Mouse (Mus musculus): ENCODE measurements around the gene Terb2.
"Not testable (repeated sequence)": the region's sequence is repeated elsewhere in the genome, so short reads cannot be mapped to it uniquely, and the experiment has no call there.

The Terb2 gene

DNA sequence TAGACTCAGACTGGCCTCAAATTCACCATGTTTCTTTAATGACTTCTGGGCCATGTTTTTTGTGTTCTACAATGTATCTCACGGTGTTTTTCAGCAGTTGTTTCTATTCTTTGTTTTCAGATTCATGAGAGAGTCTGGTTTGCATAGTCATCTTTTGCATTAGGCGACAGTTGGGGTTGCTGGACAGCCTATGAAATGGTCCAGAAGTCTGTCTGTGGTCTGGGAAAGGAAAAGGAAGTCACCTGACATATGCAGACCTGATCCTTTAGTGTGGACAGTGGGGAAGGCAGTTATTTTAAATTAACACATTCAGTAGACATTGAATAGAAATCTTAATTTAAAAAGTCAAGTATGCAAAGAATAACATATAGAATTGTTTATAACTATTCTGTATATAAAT, 23.5 kb upstream of the Terb2 start:
- no peak for DNase-seq

DNA sequence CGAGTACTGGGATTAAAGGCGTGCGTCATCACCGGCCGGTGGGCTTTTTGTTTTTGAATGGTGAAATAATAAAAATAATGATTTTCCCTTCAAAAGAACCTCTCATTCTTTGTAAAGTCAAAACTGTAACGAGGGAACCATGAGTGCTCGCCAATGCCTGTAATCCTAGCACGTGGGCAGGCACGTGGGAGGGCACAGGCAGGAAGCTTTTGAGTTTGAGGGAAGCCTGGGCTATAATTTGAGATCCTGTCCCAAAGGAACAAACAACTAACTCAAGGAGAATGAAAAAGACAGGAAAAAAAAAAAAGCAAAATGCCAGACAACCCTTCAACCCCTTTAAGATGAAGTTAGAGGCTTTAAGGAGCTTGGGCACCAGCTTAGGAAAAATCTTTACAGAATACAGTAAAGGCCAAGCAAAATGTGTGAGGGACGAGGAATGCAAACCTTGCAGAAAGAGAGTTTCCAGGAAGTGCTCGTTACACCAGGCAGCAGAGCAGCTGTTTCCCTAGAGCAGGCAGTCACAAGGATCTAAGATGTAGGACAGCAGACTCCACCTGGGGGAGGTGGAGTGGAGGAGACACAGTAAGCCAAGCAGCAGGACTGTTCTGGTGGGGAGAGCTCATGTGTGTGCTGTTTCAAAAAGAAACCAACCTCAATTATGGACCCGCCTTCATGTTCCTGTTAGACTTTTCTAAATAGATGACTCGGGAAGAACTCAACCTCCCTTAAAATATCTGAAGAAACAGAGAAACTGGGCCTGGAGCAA, 22.5 kb upstream of the Terb2 start:
- DNase-seq: no peak

DNA sequence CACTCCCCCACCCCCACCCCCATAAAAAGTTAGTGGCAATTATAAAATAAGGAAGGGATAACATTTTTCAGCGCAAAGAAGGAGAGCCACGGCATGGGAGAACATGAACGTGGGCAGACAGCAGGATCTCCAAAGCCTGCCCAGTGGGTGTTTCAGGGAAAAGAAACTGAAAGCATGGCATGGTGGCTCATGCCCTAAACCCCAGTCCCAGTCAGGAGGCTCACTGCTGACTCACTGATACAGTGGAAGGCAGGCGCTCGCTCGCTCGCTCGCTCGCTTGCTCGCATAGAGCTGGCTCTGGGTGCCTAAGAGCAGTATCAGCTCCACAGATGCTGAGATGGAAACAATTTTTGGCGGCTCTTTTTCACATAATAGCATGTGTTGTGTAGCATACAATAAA, 21.8 kb upstream of the Terb2 start:
- DNase-seq: no peak

DNA sequence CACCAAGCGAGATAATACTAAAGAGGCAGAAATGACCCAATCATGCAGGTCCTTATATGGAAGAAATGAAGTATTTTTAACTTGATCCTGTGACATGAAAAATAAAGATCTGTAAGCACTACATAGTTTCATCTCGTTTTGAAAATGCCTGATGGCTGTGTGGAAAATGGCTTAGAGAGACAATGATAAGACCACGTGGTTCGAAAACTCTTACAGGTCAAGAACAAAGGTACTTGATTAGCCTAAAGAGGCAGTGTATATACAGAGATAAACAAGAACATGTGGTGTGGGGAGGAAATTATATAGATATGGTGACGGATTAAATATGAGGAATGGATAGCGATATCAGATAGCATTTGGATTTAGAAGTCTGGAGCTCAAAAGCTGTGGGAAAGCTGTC, 14.8 kb upstream of the Terb2 start:
- DNase-seq: no peak

DNA sequence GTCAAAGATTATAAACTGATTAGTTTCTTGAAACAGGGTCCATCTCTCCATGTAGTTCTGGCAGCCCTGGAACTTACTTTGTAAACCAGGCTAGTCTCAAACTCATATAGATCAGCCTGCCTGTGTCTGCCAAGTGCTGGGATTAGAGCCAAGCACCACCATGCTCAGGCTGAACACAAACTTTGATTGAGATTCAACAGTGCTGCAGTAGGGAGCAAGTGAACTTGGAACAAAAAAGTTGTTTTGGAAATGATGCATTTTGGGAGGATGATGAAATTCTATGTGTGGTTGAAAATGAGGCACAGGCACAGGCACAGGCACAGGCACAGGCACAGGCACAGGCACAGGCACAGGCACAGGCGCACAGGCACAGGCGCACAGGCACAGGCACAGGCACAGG, 13.9 kb upstream of the Terb2 start:
- DNase-seq: no peak

DNA sequence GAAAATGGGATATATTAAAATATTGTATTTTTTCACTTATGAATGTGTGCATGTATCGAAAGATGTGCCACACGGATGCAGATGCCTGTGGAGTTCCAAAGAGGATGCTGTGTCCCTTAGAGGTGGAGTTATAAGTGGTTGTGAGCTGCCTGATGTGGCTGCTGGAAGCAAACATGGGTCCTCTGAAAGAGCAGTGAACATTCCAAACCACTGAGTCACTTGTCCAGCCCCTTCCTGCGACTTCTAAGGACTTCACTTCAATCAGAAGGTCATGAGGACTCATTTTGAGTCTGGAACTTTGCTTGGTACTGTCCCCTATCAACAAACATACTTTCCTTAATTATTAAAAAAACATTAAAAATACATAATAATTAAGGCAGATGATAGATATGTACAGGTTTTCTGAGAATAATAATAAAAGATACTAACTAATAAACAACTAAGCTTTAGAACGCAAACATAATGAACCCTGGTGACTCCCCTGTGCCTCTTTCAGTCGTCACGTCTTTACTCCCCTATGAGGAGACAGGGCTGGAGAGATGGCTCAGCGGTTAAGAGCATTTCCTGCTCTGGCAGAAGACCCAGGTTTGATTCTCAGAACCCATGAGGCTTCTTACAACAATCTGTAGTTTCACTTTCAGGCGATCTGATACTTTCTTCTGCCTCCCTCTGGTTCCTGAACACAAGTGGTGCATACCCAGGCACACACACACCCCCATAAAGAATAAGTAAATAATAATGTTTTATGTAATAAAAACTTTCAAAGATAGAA, 5.8 kb upstream of the Terb2 start:
- DNase-seq: no peak

DNA sequence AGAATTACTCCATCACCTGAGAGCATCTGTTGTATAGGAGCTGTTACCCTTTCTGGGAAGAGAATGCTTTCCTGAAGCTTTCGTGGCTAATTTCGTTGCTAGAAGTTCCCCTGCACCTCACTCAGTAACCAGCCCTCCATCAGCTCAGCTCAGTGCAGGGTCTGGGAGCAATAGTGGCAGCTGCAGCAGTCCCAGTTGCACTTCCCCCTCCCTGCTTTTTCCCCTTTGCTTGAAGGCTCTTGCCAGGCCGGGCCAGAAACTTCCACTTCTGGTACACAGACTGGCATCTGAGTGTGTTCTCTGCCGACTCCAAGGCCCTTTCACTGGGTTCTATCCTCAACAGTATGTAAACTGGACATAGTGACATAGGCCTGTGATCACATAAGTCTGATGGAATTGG, 986 bp upstream of the Terb2 start:
- no peak for DNase-seq

DNA sequence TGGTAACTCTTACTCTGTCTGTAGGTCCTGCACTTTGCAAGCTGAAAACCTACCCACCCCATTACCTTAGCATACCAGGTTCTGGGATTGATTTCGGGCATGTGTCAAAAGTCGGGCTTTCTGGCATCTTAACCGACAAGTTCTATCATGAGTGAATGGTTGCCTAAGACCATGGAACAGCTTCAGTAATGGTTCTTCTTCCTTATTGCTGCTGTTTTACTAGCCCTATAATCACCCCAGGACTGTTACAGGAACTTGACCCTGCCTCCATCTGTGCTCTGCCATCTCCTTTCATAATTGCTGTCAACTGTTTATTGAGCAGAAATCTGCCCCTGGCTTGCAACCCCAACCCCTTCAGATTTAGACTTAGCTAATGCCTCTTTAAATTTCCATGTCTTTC, 679 bp downstream of the Terb2 start:
- DNase-seq: no peak

DNA sequence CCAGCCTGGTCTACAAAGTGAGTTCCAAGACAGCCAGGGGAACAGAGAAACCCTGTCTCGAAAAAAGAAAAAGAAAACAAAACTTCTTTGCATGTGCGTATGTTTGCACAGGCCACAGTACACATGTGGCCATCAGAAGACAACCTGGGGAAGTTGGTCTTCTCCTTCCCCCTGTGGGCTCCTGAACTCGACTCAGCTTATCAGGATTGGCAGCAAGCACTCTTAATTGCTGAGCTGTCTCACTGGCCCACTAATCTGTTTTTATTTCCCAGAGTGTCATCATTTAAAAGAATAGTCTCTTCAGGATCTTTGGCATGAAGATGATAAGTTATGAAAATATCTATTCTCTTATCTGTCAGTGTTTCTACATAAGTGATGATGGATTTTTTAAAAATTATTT, 5.8 kb downstream of the Terb2 start:
- DNase-seq: no peak

DNA sequence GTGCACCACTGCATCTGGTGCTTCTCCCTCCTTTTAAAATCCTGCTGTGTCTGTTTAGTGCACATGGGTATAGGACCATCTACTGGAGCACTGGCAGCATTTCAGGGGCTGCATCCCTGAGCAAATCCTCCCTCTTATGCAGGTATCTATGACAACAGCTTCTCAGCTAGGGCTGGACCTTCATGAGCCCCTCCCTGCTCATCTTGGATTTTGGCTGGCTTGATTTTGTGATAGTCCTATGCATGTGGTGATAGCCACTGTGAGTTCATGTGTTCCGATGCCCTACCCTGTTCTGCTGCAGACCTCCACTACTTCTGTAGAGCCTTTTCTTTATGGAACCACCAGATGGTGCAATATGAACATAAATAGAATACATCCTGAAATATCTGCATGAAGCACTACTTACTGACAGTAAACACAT, 8.4 kb downstream of the Terb2 start:
- no peak for DNase-seq

DNA sequence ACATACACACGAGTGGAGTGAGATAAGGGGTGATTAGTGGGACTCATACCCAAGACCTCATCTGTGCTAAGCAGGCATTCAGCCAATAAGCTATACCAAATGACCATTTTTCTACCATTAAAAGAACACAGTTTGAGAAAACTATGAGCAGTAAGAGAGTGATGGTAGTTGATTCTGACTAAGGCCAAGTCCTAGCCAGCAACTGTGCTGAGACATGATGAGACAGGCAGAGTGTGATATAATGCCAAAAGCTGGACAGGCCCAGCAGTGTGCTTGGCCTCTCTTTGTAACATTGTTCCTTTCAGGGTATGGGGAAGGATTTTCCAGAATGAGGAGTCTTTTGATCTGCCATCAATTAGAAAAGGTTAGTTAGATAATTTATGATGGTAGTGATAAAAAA, 15.4 kb downstream of the Terb2 start:
- DNase-seq: no peak

DNA sequence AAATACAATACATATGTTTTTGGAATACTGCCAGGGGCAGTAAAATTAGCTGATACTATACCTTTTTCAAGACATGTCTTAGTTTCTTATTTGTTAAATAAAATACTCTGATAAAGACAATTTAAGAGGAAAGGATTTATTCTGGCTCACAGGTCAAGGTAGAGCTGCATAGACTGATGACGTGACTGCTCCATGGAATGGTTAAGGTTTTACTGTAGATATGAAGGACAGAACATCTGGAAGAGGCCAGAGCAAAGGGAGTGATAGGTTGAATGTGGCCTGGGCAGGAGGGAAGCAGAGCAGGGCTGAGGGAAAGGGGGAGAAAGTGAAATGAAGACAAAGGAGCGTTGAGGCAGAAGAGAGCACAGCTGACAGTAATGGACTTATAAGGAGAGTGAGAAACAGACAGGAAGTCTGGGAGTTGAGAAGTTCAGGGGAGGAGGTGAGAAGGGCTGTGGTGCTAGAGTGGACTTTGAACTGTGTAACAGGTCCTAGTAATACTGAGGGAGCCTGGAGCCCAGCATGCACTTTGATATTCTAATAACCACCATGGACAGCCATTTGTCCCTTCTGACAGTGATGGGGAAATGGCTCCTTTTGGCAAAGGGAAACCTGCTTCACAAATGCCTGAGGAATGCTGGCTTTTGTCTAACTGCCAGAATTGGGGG, 20.5 kb downstream of the Terb2 start:
- DNase-seq: no peak

DNA sequence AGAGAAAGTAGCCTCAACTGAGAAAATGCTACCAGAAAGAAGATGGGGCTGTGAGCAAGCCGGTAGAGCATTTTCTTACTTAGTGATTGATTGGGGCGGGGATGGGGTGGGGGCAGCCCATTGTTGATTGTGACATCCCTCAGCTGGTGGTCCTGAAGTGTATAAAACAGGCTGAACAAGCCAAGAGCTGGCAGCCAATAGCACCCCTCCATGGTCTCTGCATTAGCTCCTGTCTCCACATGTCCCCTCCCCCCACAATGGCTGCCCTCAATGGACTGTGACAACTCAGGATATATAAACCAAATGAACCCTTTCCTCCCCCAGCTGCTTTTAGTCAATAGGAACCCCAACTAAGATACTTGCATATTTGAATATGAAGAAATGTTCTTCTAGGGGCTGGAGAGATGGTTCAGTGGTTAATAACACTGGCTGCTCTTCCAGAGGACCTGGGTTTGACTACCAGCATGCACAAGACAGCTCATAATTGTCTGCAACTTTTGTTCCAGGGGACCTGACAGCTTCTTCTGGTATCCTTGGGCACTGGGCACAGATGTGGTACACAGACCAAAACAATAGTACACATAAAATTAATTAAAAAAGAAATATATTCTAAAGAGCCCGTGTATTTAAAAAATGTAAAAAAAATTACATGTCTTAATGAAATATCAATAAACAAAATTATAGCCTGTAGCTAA, 24.6 kb downstream of the Terb2 start:
- no peak for DNase-seq

DNA sequence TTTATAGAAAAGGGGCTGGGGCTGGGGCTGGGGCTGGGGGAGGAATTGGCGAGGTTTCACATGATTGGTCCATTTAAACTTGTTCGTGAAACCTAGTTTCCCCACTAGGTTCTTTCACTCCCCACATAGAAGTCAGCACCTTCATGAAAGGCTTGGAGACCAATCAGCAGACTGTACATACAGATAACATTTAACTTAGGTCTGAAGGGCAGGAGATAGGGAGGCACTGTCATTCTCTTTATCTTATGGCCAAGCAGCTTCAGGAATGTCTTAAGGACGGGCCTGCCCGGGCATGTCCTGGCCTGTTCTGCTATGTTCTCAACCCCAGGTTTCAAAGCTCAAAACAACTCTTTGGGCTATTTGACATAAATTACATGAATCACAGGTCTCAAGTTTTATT, 31.0 kb downstream of the Terb2 start:
- DNase-seq: not testable (repeated sequence)

DNA sequence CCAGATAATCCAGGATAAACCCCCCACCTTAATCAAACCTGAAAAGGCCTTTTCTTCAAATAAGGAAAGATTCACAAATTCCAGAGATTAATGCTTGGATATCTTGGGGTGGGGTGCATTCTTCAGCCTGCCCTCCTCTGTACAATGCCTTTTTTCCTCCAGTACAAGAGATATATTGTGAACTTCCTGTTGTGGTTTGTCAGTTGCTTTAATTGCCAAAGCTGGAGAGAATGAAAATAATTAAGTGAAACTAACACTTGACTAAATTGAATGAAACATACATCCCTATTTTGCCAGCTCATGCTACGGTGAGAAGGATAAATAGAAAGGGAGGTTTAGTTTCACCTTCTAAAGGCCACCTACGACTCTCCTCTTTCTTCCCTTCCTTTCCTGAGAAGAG, 32.2 kb downstream of the Terb2 start:
- DNase-seq: no peak

DNA sequence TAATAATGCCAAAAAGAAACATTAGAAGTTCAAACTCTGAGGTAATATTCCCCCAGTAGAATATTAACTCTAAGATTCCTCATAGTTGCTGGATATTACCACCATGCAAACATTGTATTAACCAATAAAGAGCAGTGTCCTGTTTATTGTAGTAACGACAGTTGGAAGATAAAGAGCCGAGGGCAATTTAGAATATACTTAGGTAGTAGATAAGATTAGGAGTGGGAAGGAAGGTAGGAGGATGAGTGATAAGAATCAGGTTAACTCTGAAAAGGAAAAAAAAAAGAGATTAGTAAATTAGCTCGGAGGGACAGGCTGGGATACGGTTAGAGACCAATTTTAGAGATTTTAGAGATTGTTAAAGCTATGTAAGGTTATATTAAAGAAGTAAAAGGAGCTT, 35.3 kb downstream of the Terb2 start:
- no peak for DNase-seq

DNA sequence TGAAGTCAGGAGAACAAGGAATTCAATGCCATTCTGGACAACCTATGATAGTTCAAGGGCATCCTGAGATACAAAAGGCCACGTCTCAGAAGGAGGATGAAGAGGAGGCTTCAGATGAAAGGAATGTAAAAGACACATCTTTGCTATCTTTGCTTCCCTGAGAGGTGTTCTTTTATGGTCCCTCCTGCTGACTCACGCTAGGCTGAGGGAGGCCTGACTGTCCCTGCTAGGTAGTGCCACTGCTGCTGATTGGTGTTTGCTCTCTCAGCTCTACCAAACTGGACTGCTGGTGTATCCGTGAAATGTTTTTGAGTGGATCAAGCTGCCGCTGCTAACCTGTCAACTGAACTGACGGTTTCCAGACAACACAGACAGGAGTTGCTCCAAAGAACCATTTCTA, 35.7 kb downstream of the Terb2 start:
- no peak for DNase-seq

DNA sequence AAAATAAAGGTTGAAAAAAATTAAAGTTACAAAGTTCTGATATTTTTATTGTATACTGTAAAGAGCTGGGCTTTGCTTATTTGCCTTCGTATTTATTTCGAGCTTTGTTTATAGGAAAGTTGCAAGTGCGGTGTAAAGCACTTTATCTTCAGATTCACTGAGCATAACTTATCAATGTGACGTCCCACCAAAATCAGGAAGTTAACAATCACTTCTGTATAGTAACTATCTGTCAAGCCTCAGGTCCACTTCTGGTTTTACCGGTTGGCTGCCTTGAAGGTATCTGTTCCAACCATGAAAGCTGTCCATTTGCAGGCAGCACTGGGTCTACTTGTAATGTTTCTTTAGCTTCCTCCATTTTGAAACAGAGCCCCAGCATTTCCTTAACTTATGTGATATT, 36.2 kb downstream of the Terb2 start:
- DNase-seq: no peak

DNA sequence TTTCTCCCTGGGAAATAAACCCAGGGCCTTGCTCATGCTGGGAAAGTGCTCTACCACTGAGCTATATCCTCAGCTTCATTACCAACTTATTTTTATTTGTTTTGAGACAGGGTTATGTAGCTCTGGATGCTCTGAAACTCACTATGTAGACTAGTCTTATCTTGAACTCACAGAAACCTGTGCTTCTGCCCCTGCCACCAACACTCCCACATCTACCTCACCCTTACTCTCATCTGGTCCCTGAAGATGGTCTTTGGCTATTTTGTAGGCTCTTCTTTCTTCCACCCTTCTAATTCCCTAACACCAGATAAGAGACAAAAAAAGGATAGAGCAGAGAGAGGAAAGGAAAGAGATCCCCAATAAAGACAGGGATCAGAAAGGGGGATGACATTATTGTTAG, 37.6 kb downstream of the Terb2 start:
- no peak for DNase-seq

DNA sequence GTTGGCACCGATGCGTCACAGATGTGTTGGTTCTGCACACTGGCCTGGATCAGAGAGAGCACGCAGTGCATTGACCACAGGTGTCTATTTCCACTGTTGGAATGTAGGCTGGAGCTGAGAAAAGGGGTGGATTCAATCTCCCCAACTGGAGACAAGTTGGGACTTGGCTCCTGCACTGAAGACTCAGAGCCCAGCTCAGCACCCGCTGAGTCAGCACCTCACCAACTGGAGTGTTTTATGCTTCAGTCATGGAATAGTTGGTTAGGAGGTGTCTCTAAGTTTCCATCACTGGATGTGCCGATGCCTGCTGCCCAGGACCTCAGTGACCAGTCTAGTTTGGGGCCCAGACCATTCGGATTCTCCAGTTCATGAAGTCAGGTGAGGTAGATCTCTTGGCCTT, 44.3 kb downstream of the Terb2 start:
- DNase-seq: no peak

DNA sequence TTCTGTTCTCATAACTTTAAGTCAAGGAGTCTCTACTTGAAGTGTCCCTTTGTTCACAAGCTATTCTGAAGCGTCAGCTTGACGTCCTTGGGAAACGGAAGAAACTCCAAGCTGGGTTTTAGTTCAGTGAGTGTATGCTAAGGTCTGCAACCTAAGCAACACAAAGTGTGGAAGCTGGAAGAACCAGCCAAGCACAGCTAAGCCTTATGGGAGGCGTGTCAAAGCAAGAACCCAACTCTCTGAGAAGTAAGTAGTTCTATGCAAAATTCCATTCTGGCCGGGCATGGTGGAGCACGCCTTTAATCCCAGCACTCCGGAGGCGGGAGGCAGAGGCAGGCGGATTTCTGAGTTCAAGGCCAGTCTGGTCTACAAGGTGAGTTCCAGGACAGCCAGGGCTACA, 45.5 kb downstream of the Terb2 start:
- DNase-seq: no peak

DNA sequence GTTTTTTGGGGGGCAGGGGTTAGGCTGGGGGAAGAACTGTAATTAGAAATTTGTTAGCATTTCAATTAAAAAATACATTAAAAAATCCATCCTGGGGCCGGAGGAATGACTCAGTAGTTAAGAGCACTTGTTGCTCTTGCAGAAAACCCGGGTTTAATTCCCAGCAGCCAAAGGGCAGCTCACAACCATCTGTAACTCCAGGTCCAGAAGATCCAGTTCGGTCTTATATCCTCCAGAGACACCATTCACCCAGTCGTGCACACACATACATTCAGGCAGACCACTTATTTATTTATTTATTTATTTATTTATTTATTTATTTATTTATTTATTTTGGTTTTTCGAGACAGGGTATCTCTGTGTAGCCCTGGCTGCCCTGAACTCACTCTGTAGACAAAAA, 47.3 kb downstream of the Terb2 start:
- DNase-seq: no peak

DNA sequence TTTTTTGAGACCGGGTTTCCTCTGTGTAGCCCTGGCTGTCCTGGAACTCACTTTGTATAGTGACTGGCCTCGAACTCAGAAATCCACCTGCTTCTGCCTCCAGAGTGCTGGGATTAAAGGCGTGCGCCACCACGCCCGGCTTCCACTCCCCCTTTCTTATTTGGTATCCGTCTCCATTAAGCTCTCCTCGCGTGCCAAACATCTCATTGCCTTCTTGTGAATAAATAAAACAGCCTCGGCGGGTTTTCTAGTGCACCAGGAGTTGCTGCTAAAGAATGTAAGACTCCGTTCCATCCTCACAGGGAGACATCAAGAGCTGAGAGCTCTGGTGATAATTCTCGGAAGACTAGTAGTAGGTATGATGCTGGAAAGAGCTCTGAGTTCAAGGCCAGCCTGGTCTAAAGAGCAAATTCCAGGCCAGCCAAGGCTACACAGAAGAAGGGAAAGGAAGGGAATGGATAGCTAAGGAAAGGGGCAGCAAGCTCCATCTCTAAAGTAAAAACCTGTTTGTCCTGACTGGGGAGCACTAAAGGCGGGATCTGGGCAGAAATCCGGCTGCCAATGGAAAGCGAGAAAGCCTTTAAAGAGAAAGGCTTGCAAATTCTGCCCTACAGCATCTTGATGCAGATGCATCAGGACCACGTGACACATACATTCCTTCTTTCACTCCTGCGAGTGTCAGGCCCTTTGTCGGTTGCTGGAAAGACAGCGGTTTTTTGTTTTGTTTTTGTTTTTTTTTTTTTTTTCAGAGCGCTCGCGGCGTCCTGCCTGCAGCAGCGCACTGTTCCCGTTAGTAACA, 47.9 kb downstream of the Terb2 start:
- no peak for DNase-seq

Data from spleen, adult 18-20 months (tissue).